Mouse (Mus musculus): Measurements from ENCODE around the gene Laptm5. TPM values are rescaled to one million over a fixed set of nuclear protein-coding genes. Genes with fewer than 3 reads are reported as not detected.

Laptm5 gene
- polyA plus RNA-seq, 1 experiment, result 903 TPM

GRCm38 (mm10) chr4:130912626-130913025, 299 bp upstream of the Laptm5 start:
- peak overlapping the region; percentile 71 for H3K27ac ChIP-seq (ENCODE audit: insufficient read depth, low read length)
- peaks cover 55% of the 10 kb centered on the region; the same call in 1 of the 2 replicates for H3K4me1 ChIP-seq (ENCODE audit: control insufficient read depth, insufficient read depth, insufficient read length)
- peak overlapping the region; percentile 48; the same call in 1 of the 2 replicates for H3K4me3 ChIP-seq (ENCODE audit: extremely low read depth, insufficient read depth, insufficient read length)
- no peaks in the 10 kb centered on the region for H3K27me3 ChIP-seq (ENCODE audit: control insufficient read depth, insufficient read depth, low read length)
- peaks cover 6% of the 10 kb centered on the region; the same call in 1 of the 2 replicates for H3K36me3 ChIP-seq (ENCODE audit: control insufficient read depth, insufficient read depth, low read length)
- WGBS, result 38% methylated on average over 3 of the region's 3 CpGs
- DNase-seq (ENCODE audit: low read depth in 1 of 2, low spot score in 2 of 2), result no peak
- TF ChIP-seq POLR2A (IDR thresholded peaks at IDR 0.05; ENCODE audit: low read depth, low read length), result no peak
- TF ChIP-seq CTCF (IDR thresholded peaks at IDR 0.05; ENCODE audit: extremely low read depth, insufficient read depth, insufficient read length, insufficient replicate concordance), result no peak

DNA sequence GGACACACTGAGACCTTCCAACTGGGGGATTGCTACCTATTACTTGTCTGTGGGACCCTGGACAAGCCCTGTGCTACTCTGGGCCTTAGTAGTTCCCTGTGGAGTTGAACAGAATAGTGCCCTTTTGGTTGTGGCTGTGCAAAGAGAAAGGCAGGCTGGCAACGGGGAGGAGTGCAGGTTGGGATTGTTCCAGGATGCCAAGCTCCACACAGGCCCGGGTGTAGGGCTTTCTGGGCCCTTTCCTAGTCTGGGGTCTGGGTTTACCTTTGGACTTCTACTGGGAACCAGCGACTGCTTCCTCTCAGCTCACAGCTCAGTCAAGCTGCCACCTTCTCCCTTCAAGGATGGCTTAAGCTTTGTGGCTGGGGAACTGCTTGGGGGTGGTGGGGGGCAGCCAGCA, 586 bp downstream of the Laptm5 start:
- H3K36me3 ChIP-seq (ENCODE audit: control insufficient read depth, insufficient read depth, low read length), result peaks cover 6% of the 10 kb centered on the region; the same call in 1 of the 2 replicates
- TF ChIP-seq CTCF (IDR thresholded peaks at IDR 0.05; ENCODE audit: extremely low read depth, insufficient read depth, insufficient read length, insufficient replicate concordance) (no peak), POLR2A (IDR thresholded peaks at IDR 0.05; ENCODE audit: low read depth, low read length) (no peak)
- peaks cover 56% of the 10 kb centered on the region; the same call in 1 of the 2 replicates for H3K4me1 ChIP-seq (ENCODE audit: control insufficient read depth, insufficient read depth, insufficient read length)
- peak overlapping the region; percentile 97 for H3K4me3 ChIP-seq (ENCODE audit: extremely low read depth, insufficient read depth, insufficient read length)
- no peaks in the 10 kb centered on the region for H3K27me3 ChIP-seq (ENCODE audit: control insufficient read depth, insufficient read depth, low read length)
- H3K27ac ChIP-seq (ENCODE audit: insufficient read depth, low read length), result peak overlapping the region; percentile 96
- 5% methylated on average over 3 of the region's 3 CpGs for WGBS
- DNase-seq (ENCODE audit: low read depth in 1 of 2, low spot score in 2 of 2), result no peak

- no peak for TF ChIP-seq CTCF (IDR thresholded peaks at IDR 0.05; ENCODE audit: extremely low read depth, insufficient read depth, insufficient read length, insufficient replicate concordance)
- TF ChIP-seq POLR2A (IDR thresholded peaks at IDR 0.05; ENCODE audit: low read depth, low read length), result peak; percentile 52
- 11% methylated on average over 4 of the region's 4 CpGs for WGBS
- Histone ChIP-seq H3K4me3 (ENCODE audit: extremely low read depth, insufficient read depth, insufficient read length) (peak overlapping the region; percentile 97), H3K36me3 (ENCODE audit: control insufficient read depth, insufficient read depth, low read length) (peaks cover 6% of the 10 kb centered on the region; the same call in 1 of the 2 replicates), H3K27me3 (ENCODE audit: control insufficient read depth, insufficient read depth, low read length) (no peaks in the 10 kb centered on the region), H3K27ac (ENCODE audit: insufficient read depth, low read length) (peak overlapping the region; percentile 96), H3K4me1 (ENCODE audit: control insufficient read depth, insufficient read depth, insufficient read length) (peaks cover 58% of the 10 kb centered on the region; the same call in 1 of the 2 replicates)
- DNase-seq (ENCODE audit: low read depth in 1 of 2, low spot score in 2 of 2), result peak; percentile 61 to 79
These were observed 1.1 kb downstream of the Laptm5 start for GRCm38 (mm10) chr4:130914011-130914410.

DNA sequence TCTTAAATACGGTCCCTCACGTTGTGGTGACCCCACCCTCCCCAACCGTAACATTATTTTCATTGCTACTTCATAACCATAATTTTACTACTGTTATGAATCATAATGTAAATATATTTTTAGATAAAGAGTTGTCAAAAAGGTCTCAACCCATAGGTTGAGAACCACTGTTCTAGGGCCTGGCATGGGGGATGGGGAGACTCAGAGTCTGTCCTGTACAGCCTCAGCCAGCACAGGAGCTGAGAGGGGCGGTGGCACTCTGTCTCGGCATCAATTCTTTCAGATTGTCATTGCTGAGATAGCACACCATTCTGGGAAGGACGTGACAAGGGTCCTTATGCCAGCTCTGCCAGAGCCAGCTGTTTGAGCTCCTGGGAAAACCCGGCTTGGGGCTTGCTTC, 1.6 kb downstream of the Laptm5 start:
- peak overlapping the region; percentile 96 for H3K27ac ChIP-seq (ENCODE audit: insufficient read depth, low read length)
- peak overlapping the region; percentile 97 for H3K4me3 ChIP-seq (ENCODE audit: extremely low read depth, insufficient read depth, insufficient read length)
- no peaks in the 10 kb centered on the region for H3K27me3 ChIP-seq (ENCODE audit: control insufficient read depth, insufficient read depth, low read length)
- peaks cover 59% of the 10 kb centered on the region; the same call in 1 of the 2 replicates for H3K4me1 ChIP-seq (ENCODE audit: control insufficient read depth, insufficient read depth, insufficient read length)
- no peak for DNase-seq (ENCODE audit: low read depth in 1 of 2, low spot score in 2 of 2)
- no peak for TF ChIP-seq CTCF (IDR thresholded peaks at IDR 0.05; ENCODE audit: extremely low read depth, insufficient read depth, insufficient read length, insufficient replicate concordance)
- no peak for TF ChIP-seq POLR2A (IDR thresholded peaks at IDR 0.05; ENCODE audit: low read depth, low read length)
- WGBS, result 6% methylated on average over 7 of the region's 7 CpGs
- H3K36me3 ChIP-seq (ENCODE audit: control insufficient read depth, insufficient read depth, low read length), result peaks cover 6% of the 10 kb centered on the region; the same call in 1 of the 2 replicates

GRCm38 (mm10) chr4:130915006-130915667, 2.2 kb downstream of the Laptm5 start:
- TF ChIP-seq CTCF (IDR thresholded peaks at IDR 0.05; ENCODE audit: extremely low read depth, insufficient read depth, insufficient read length, insufficient replicate concordance) (no peak), POLR2A (IDR thresholded peaks at IDR 0.05; ENCODE audit: low read depth, low read length) (no peak)
- Histone ChIP-seq H3K4me1 (ENCODE audit: control insufficient read depth, insufficient read depth, insufficient read length) (peaks cover 59% of the 10 kb centered on the region; the same call in 1 of the 2 replicates), H3K27ac (ENCODE audit: insufficient read depth, low read length) (peak overlapping the region; percentile 96), H3K36me3 (ENCODE audit: control insufficient read depth, insufficient read depth, low read length) (peaks cover 6% of the 10 kb centered on the region; the same call in 1 of the 2 replicates), H3K27me3 (ENCODE audit: control insufficient read depth, insufficient read depth, low read length) (no peaks in the 10 kb centered on the region), H3K4me3 (ENCODE audit: extremely low read depth, insufficient read depth, insufficient read length) (peak overlapping the region; percentile 97)
- WGBS, result 7% methylated on average over 12 of the region's 12 CpGs
- DNase-seq (ENCODE audit: low read depth in 1 of 2, low spot score in 2 of 2), result no peak

GRCm38 (mm10) chr4:130915668-130916035, 2.7 kb downstream of the Laptm5 start:
- 8% methylated on average over 7 of the region's 7 CpGs for WGBS
- TF ChIP-seq POLR2A (IDR thresholded peaks at IDR 0.05; ENCODE audit: low read depth, low read length) (no peak), CTCF (IDR thresholded peaks at IDR 0.05; ENCODE audit: extremely low read depth, insufficient read depth, insufficient read length, insufficient replicate concordance) (no peak)

DNA sequence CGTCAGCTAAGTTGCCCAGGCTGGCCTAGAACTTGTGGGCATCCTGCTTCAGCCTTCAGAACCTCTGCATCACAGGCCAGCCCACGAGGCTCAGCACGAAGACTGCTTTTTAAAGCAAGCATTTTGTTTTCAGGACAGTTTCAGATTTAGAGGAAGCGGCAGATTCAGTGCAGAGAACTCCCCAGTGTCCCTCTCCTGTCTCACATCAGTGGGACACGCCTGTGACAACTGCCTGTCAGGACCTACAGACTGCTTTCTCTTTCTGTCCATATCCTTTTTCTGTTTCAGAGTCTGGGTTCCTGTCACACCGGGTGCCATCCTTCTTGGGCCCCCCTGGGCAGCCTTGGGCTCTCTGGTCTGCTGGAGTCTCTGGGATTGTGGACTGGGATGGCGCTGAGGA, 3.7 kb downstream of the Laptm5 start:
- Histone ChIP-seq H3K27me3 (ENCODE audit: control insufficient read depth, insufficient read depth, low read length) (no peaks in the 10 kb centered on the region), H3K4me3 (ENCODE audit: extremely low read depth, insufficient read depth, insufficient read length) (peak overlapping the region; percentile 97; the same call in 1 of the 2 replicates), H3K27ac (ENCODE audit: insufficient read depth, low read length) (peak overlapping the region; percentile 96), H3K4me1 (ENCODE audit: control insufficient read depth, insufficient read depth, insufficient read length) (peaks cover 54% of the 10 kb centered on the region; the same call in 1 of the 2 replicates), H3K36me3 (ENCODE audit: control insufficient read depth, insufficient read depth, low read length) (peaks cover 6% of the 10 kb centered on the region; the same call in 1 of the 2 replicates)
- 26% methylated on average over 7 of the region's 7 CpGs for WGBS
- TF ChIP-seq CTCF (IDR thresholded peaks at IDR 0.05; ENCODE audit: extremely low read depth, insufficient read depth, insufficient read length, insufficient replicate concordance), result no peak
- no peak for TF ChIP-seq POLR2A (IDR thresholded peaks at IDR 0.05; ENCODE audit: low read depth, low read length)
- DNase-seq (ENCODE audit: low read depth in 1 of 2, low spot score in 2 of 2), result no peak

More at GRCm38 (mm10) chr4:130915668-130916035, 2.7 kb downstream of the Laptm5 start:
- H3K27ac ChIP-seq (ENCODE audit: insufficient read depth, low read length), result peak overlapping the region; percentile 96
- H3K4me3 ChIP-seq (ENCODE audit: extremely low read depth, insufficient read depth, insufficient read length), result peak overlapping the region; percentile 97
- peak; percentile 78 for DNase-seq (ENCODE audit: low read depth in 1 of 2, low spot score in 2 of 2)
- peaks cover 57% of the 10 kb centered on the region; the same call in 1 of the 2 replicates for H3K4me1 ChIP-seq (ENCODE audit: control insufficient read depth, insufficient read depth, insufficient read length)
- H3K36me3 ChIP-seq (ENCODE audit: control insufficient read depth, insufficient read depth, low read length), result peaks cover 6% of the 10 kb centered on the region; the same call in 1 of the 2 replicates
- no peaks in the 10 kb centered on the region for H3K27me3 ChIP-seq (ENCODE audit: control insufficient read depth, insufficient read depth, low read length)
